Mouse (Mus musculus) Muller cell, postnatal 12 days (primary cell): Measurements from ENCODE around the gene Auts2.
A peak's percentile ranks its signal among the peaks of the same experiment; 100 is the strongest.

Experiments
- DNase-seq: peaks from one replicate; pipeline ENCODE4 v3.0.0-alpha.2; 2015; ENCODE audit errors: inconsistent ontology term

The Auts2 gene

GRCm38 (mm10) chr5:132323608-132324007, 219.5 kb downstream of the Auts2 start:
- DNase-seq, result peak; percentile 52

GRCm38 (mm10) chr5:132322971-132323370, 220.2 kb downstream of the Auts2 start:
- DNase-seq, result no peak

GRCm38 (mm10) chr5:132318026-132318765, 224.9 kb downstream of the Auts2 start:
- no peak for DNase-seq

GRCm38 (mm10) chr5:132316897-132317296, 226.2 kb downstream of the Auts2 start:
- no peak for DNase-seq

- DNase-seq, result no peak
Observed at GRCm38 (mm10) chr5:132314300-132314699, 228.8 kb downstream of the Auts2 start.

- DNase-seq, result no peak
Observed at GRCm38 (mm10) chr5:132307000-132307399, 236.1 kb downstream of the Auts2 start.

GRCm38 (mm10) chr5:132305354-132305934, 237.7 kb downstream of the Auts2 start:
- no peak for DNase-seq

GRCm38 (mm10) chr5:132302778-132303177, 240.4 kb downstream of the Auts2 start:
- DNase-seq, result no peak

- DNase-seq, result no peak
Observed at GRCm38 (mm10) chr5:132300794-132301193, 242.3 kb downstream of the Auts2 start.

- DNase-seq, result no peak
Observed at GRCm38 (mm10) chr5:132299716-132300115, 243.4 kb downstream of the Auts2 start.

GRCm38 (mm10) chr5:132298996-132299395, 244.1 kb downstream of the Auts2 start:
- no peak for DNase-seq

- no peak for DNase-seq
Observed at GRCm38 (mm10) chr5:132297309-132297708, 245.8 kb downstream of the Auts2 start.

- no peak for DNase-seq
Observed at GRCm38 (mm10) chr5:132294469-132294868, 248.7 kb downstream of the Auts2 start.

GRCm38 (mm10) chr5:132292932-132293331, 250.2 kb downstream of the Auts2 start:
- DNase-seq, result no peak

GRCm38 (mm10) chr5:132290606-132291535, 252.3 kb downstream of the Auts2 start:
- no peak for DNase-seq

- no peak for DNase-seq
Observed at GRCm38 (mm10) chr5:132283741-132284140, 259.4 kb downstream of the Auts2 start.

GRCm38 (mm10) chr5:132274098-132274898, 268.8 kb downstream of the Auts2 start:
- DNase-seq, result no peak

- no peak for DNase-seq
Observed at GRCm38 (mm10) chr5:132272132-132272531, 271.0 kb downstream of the Auts2 start.

- no peak for DNase-seq
Observed at GRCm38 (mm10) chr5:132270896-132271295, 272.2 kb downstream of the Auts2 start.

- no peak for DNase-seq
Observed at GRCm38 (mm10) chr5:132270074-132270473, 273.1 kb downstream of the Auts2 start.

GRCm38 (mm10) chr5:132268351-132268967, 274.7 kb downstream of the Auts2 start:
- no peak for DNase-seq
